Mouse (Mus musculus) midbrain, embryonic 12.5 days (tissue): ENCODE data around the gene Vti1a. TPM values are rescaled to one million over a fixed set of nuclear protein-coding genes. Genes with fewer than 3 reads are reported as not detected.

Experiments
- ATAC-seq: fragments of 200-750 bp; cut with Nextera tagmentation; 2 replicates; pipeline ENCODE4 v1.8.0; 2017; ENCODE audit warnings: low read depth, moderate TSS enrichment, moderate library complexity; ENCODE audit not compliant: low FRiP score
- H3K27ac ChIP-seq: fragments of 300-500 bp; sonication (generic); replicated peaks from 2 replicates; pipeline ENCODE4 v1.5.1; 2016; ENCODE audit warnings: mild to moderate bottlenecking
- H3K27me3 ChIP-seq: fragments of 300-500 bp; sonication (generic); 2 replicates; pipeline ENCODE4 v1.6.1; 2016; ENCODE audit warnings: mild to moderate bottlenecking
- H3K36me3 ChIP-seq: fragments of 300-500 bp; sonication (generic); 2 replicates; pipeline ENCODE4 v1.6.1; 2016
- H3K4me1 ChIP-seq: fragments of 300-500 bp; sonication (generic); 2 replicates; pipeline ENCODE4 v1.6.1; 2016
- H3K4me2 ChIP-seq: fragments of 300-500 bp; sonication (generic); replicated peaks from 2 replicates; pipeline ENCODE4 v1.6.1; 2016; ENCODE audit warnings: mild to moderate bottlenecking, moderate library complexity
- H3K4me3 ChIP-seq: fragments of 300-500 bp; sonication (generic); 2 replicates; pipeline ENCODE4 v1.5.1; 2016; ENCODE audit warnings: mild to moderate bottlenecking
- H3K9ac ChIP-seq: fragments of 300-500 bp; sonication (generic); replicated peaks from 2 replicates; pipeline ENCODE4 v1.6.1; 2016; ENCODE audit warnings: mild to moderate bottlenecking, moderate library complexity
- H3K9me3 ChIP-seq: fragments of 300-500 bp; sonication (generic); 2 replicates; pipeline ENCODE4 v1.6.1; 2016; ENCODE audit warnings: mild to moderate bottlenecking
- WGBS: fragments of 180-500 bp; shearing (Covaris S2); methylation state at CpG from one replicate; pipeline ENCODE4 v1.1.7; 2016; 5-methylcytosine and 5-hydroxymethylcytosine counted together
- polyA plus RNA-seq: library from polyadenylated mRNA; unstranded; fragments of >200 nt; fragmentation: Nextera tagmentation; extraction: Ambion mirVana; gene quantifications from 2 replicates; pipeline ENCODE4 v1.2.1, GENCODE M21; 2016

Gene Vti1a
- 34.1 TPM in 2 replicates for polyA plus RNA-seq

DNA sequence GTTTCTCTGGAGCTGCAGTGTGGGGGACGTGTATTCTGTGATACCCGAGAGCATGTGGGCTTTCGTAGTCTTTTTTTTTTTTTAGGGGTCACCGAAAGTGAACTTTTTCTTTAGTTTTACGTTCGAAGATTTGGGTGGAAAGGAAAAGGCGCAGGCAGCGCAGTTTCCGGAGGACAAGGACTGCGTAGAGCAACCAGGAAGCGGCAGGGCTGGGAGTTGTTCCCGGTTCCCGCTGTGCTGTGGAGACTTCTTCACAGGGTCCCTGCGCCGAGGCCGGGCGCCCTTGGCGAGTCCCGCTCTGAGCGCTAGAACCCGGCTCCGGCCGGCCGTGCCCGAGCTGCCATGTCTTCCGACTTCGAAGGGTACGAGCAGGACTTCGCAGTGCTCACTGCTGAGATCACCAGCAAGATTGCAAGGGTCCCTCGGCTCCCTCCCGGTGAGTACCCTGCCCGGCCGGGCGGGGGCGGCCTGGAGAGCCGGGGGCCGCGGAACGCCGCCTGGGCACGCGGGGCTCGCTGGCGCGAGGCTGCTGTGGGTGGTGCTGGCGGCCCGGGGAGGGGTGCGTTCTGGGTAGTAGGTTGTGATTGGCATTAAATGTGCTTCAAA, at the start of gene Vti1a:
Gene Vti1a (plus strand): TSS at position 187 of the 606 bp plus-strand sequence.
- H3K4me3 ChIP-seq = peak within 1 kb of the TSS; percentile 83
- H3K9me3 ChIP-seq = no peaks in the 10 kb centered on the region
- H3K4me2 ChIP-seq = peak within 1 kb of the TSS; percentile 92
- peak within 1 kb of the TSS; percentile 79 for H3K9ac ChIP-seq
- H3K4me1 ChIP-seq = peaks cover 32% of the 10 kb centered on the region
- peak; percentile 92 for ATAC-seq
- under 1% methylated on average over 48 of the region's 48 CpGs for WGBS
- H3K27ac ChIP-seq = peak within 1 kb of the TSS; percentile 84
- H3K36me3 ChIP-seq = peaks cover 10% of the 10 kb centered on the region
- H3K27me3 ChIP-seq = no peaks in the 10 kb centered on the region

GRCm38 (mm10) chr19:55266786-55267185, 49.3 kb upstream of the Vti1a start:
- no peak overlapping the region for H3K4me2 ChIP-seq
- no peak overlapping the region for H3K9ac ChIP-seq
- WGBS = 88% methylated on average over 3 of the region's 3 CpGs
- H3K4me1 ChIP-seq = peaks cover 11% of the 10 kb centered on the region; the same call in 1 of the 2 replicates
- no peaks in the 10 kb centered on the region for H3K36me3 ChIP-seq
- no peak for ATAC-seq
- no peaks in the 10 kb centered on the region for H3K9me3 ChIP-seq
- no peak overlapping the region for H3K4me3 ChIP-seq
- H3K27me3 ChIP-seq = no peaks in the 10 kb centered on the region
- H3K27ac ChIP-seq = no peak overlapping the region

DNA sequence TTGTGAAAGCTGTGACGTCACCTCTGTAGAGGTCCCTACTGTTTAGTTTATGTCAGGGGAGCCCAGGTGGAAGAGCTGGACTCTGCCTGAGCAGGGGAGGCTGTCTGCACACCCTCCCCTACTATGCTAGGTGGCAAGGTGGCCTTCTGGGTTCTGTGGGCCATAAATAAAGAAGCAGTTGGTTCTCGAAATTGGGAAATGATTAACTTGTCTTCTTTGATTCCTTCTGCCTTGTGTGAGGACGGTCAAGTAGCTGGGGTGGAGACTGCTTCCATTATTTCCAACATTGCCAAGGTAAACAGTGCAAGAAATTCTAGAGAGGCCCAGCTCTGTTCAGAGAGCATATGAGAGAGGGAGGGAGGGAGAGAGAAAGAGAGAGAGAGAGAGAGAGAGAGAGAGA, 47.9 kb upstream of the Vti1a start:
- Histone ChIP-seq H3K9ac (no peak overlapping the region), H3K4me2 (no peak overlapping the region), H3K9me3 (no peaks in the 10 kb centered on the region), H3K27ac (no peak overlapping the region), H3K27me3 (no peaks in the 10 kb centered on the region), H3K4me3 (no peak overlapping the region), H3K4me1 (peaks cover 11% of the 10 kb centered on the region; the same call in 1 of the 2 replicates), H3K36me3 (no peaks in the 10 kb centered on the region)
- no peak for ATAC-seq
- 78% methylated on average over 3 of the region's 3 CpGs for WGBS

DNA sequence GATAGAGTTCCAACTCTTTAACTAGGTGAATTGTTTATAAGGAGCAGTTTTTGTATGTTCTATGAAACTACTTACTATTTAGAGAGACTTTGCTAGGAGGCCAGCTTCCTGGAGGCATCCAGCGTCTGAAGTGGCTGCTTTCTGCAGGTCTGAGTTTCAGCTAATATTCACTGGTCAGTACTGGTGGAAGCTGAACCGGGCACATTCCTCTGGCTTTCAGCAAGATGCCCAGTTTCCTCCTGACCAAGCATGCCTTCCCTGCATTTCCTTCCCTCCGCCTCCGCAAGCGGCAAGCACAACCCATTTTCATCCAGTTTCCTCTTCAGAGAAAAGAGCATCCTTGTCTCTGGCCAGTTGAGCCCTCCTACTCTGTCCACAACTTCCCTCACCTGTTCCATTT, 47.0 kb upstream of the Vti1a start:
- 84% methylated on average over 5 of the region's 5 CpGs for WGBS
- Histone ChIP-seq H3K4me2 (no peak overlapping the region), H3K9ac (no peak overlapping the region), H3K36me3 (no peaks in the 10 kb centered on the region), H3K4me1 (peaks cover 11% of the 10 kb centered on the region; the same call in 1 of the 2 replicates), H3K27me3 (no peaks in the 10 kb centered on the region), H3K27ac (no peak overlapping the region), H3K4me3 (no peak overlapping the region), H3K9me3 (no peaks in the 10 kb centered on the region)
- no peak for ATAC-seq

DNA sequence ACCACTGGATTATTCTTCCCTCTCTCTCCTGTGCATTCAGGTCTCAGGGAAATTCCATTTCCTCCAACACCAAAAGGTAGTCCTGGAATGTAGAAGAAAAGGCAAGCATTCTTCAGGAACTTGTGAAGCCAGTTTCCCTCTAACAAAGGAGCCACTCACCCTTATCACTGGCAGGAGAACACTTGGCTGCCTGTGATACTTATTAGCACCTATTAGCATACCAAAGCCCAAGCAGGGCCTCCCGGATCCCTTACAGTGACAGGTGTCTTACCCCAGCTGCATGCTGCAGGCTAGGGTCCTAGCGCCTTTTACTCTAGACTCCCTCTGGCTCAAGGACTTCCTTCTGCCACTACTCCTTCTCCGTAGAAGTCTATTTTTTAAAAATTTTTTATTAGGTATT, 44.6 kb upstream of the Vti1a start:
- Histone ChIP-seq H3K36me3 (no peaks in the 10 kb centered on the region), H3K27me3 (no peaks in the 10 kb centered on the region), H3K4me2 (no peak overlapping the region), H3K4me1 (peaks cover 11% of the 10 kb centered on the region; the same call in 1 of the 2 replicates), H3K27ac (no peak overlapping the region), H3K9me3 (no peaks in the 10 kb centered on the region), H3K4me3 (no peak overlapping the region), H3K9ac (no peak overlapping the region)
- ATAC-seq = no peak
- WGBS = 26% methylated on average over 3 of the region's 3 CpGs

DNA sequence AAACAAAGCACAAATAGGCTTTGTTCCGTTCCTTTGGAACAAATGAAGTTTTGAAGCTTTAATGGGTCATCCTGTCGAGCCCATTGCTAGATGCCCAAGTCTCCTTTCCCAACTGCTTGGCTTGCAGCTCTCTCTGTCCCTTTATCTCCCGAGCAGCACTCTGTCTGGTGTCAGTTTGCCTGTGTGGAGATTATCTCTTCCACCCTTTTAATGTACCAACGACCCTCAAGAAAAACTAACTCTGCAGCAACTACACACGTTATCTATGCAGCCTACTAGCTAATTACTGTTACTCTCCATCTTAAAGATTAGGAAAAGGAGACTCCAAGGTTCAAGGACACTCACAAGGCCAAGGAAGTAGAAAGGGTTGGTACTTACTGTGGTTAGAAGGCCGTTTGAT, 42.8 kb upstream of the Vti1a start:
- 86% methylated on average over 6 of the region's 6 CpGs for WGBS
- Histone ChIP-seq H3K9ac (no peak overlapping the region), H3K27ac (no peak overlapping the region), H3K4me1 (peaks cover 11% of the 10 kb centered on the region; the same call in 1 of the 2 replicates), H3K4me3 (no peak overlapping the region), H3K36me3 (no peaks in the 10 kb centered on the region), H3K4me2 (no peak overlapping the region), H3K9me3 (no peaks in the 10 kb centered on the region), H3K27me3 (no peaks in the 10 kb centered on the region)
- no peak for ATAC-seq

DNA sequence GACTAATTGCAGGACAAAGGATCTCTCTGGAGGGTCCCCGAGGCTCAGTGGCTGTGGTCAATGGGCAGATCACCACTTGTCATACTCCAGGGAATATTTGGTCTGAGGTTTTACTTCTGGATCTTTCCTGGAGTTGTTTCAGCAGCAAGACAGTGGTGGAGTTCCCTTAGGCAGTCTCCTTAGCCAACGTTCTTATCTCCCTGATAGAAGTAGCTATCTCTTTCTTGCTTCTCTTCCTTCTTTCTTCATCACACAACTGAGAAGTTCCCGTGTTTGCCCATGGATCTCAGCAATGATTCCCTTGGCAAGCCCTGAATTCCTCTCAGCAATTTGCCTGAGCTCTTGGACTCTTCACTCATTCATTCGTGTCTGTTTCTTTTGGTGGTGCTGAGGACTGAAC, 40.0 kb upstream of the Vti1a start:
- no peak for ATAC-seq
- Histone ChIP-seq H3K27ac (no peak overlapping the region), H3K9ac (no peak overlapping the region), H3K4me3 (no peak overlapping the region), H3K36me3 (no peaks in the 10 kb centered on the region), H3K27me3 (no peaks in the 10 kb centered on the region), H3K4me2 (no peak overlapping the region), H3K9me3 (no peaks in the 10 kb centered on the region), H3K4me1 (peaks cover 5% of the 10 kb centered on the region; the same call in 1 of the 2 replicates)
- WGBS = 82% methylated on average over 4 of the region's 4 CpGs

- H3K27me3 ChIP-seq = no peaks in the 10 kb centered on the region
- no peak overlapping the region for H3K27ac ChIP-seq
- no peaks in the 10 kb centered on the region for H3K4me1 ChIP-seq
- H3K4me2 ChIP-seq = no peak overlapping the region
- WGBS = 91% methylated on average over 3 of the region's 3 CpGs
- H3K9ac ChIP-seq = no peak overlapping the region
- ATAC-seq = no peak
- H3K4me3 ChIP-seq = no peak overlapping the region
- H3K9me3 ChIP-seq = no peaks in the 10 kb centered on the region
- H3K36me3 ChIP-seq = no peaks in the 10 kb centered on the region
Measured at GRCm38 (mm10) chr19:55276770-55277169, 39.3 kb upstream of the Vti1a start.

GRCm38 (mm10) chr19:55284093-55284492, 32.0 kb upstream of the Vti1a start:
- no peaks in the 10 kb centered on the region for H3K27me3 ChIP-seq
- ATAC-seq = no peak
- 89% methylated on average over 4 of the region's 4 CpGs for WGBS
- H3K36me3 ChIP-seq = 0 out of 2 replicates have a peak, but pooled peaks cover 6% of the 10 kb centered on the region
- no peak overlapping the region for H3K4me2 ChIP-seq
- no peak overlapping the region for H3K27ac ChIP-seq
- no peak overlapping the region for H3K4me3 ChIP-seq
- H3K9ac ChIP-seq = no peak overlapping the region
- no peaks in the 10 kb centered on the region for H3K4me1 ChIP-seq
- no peaks in the 10 kb centered on the region for H3K9me3 ChIP-seq

- Histone ChIP-seq H3K27me3 (no peaks in the 10 kb centered on the region), H3K4me1 (no peaks in the 10 kb centered on the region), H3K36me3 (0 out of 2 replicates have a peak, but pooled peaks cover 9% of the 10 kb centered on the region), H3K27ac (no peak overlapping the region), H3K4me3 (no peak overlapping the region), H3K4me2 (no peak overlapping the region), H3K9me3 (no peaks in the 10 kb centered on the region), H3K9ac (no peak overlapping the region)
- 85% methylated on average over 4 of the region's 4 CpGs for WGBS
- ATAC-seq = no peak
Measured at GRCm38 (mm10) chr19:55286034-55286433, 30.1 kb upstream of the Vti1a start.

DNA sequence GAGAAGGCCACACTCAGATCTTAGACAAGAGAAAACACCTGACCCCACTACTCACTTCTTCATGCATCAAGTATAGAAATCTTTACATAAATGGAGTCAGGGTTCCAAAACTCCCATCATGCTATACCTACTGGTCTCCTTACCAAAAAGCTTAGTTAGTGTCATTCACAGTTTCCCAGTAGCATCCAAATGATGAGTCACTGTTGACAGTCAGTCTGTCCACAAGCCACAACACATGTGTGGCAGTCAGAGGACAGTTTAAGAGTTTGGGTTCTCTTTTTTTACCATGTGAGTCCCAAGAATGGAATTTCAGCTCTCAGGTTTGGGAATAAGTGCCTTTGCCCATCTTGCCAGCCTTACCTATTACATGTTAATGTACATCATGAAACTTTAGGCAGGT, 27.1 kb upstream of the Vti1a start:
- Histone ChIP-seq H3K27ac (no peak overlapping the region), H3K9me3 (no peaks in the 10 kb centered on the region), H3K36me3 (0 out of 2 replicates have a peak, but pooled peaks cover 9% of the 10 kb centered on the region), H3K4me1 (peaks cover 7% of the 10 kb centered on the region), H3K4me2 (no peak overlapping the region), H3K27me3 (no peaks in the 10 kb centered on the region), H3K4me3 (no peak overlapping the region), H3K9ac (no peak overlapping the region)
- ATAC-seq = no peak

DNA sequence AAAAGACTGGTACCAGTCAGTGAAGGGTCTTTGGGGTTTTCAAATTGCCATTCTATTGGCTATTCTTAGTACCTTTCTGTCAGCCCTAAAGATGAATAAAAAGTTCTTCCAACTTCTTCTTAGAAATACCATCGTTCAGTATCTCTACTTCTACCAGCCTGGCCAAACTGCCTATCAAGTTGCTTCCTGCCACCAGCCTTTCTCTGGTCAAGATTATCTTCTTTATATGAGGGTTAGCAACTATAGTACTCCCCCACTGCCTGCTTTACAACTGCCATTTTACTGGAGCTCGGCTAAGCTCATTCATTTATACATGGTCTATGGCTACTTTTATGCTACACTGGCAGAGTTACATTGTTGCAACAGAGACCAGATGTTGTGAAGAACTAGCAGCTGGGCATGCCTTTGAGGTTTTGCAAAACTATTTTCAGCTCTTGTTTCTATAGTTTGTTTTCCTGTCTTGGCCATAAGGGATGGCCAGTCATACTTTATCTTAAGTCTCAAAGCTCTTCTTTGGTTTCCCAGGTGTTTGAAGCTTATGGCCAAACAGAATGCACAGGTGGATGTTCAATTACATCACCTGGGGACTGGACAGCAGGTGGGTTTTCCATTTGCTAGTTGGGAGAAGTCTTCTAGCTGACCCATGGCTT, 25.3 kb upstream of the Vti1a start:
- Histone ChIP-seq H3K4me1 (peaks cover 7% of the 10 kb centered on the region), H3K4me3 (no peak overlapping the region), H3K27ac (no peak overlapping the region), H3K27me3 (no peaks in the 10 kb centered on the region), H3K4me2 (no peak overlapping the region), H3K9me3 (no peaks in the 10 kb centered on the region), H3K36me3 (peaks cover 19% of the 10 kb centered on the region; the same call in 1 of the 2 replicates), H3K9ac (no peak overlapping the region)
- ATAC-seq = no peak
- WGBS = 92% methylated on average over 2 of the region's 2 CpGs
